In the genomic region with DNA sequence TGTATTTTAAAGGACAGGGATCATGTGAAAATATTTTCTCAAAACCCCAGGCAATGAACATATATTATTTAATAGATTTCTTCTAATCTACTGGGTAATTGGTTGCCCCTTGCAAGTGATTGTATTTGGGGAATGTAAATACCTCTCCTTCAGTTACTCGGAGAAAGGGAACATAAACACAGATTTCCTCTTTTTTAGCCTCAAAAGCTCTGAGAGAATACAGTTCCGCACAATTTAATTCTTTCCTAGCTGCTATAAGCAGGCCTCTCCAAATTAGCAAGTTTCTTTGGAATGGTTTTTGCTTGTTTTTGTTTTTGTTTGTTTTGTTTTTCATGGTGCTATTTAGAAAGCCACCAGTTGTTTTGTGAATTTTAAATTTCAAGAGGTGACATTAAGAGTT, we compare ENCODE assay signal across 7 mouse cellular contexts. TPM values are rescaled to one million over a fixed set of nuclear protein-coding genes. Genes with fewer than 3 reads are reported as not detected.
DNase-seq lines count a peak whose midpoint lies in the region; ATAC-seq lines count a peak whose summit lies in the region.

No protein-coding gene starts in this region.

- peak overlapping the region; percentile 93 for H3K4me3 ChIP-seq in megakaryocyte, embryonic 14.5 days (replicated peaks)
- peak overlapping the region; percentile 77 for H3K4me3 ChIP-seq in forebrain, embryonic 15.5 days
- H3K4me3 ChIP-seq in liver, embryonic 13.5 days (replicated peaks), result peak overlapping the region; percentile 79

- no peaks in the 10 kb centered on the region for H3K9me3 ChIP-seq in megakaryocyte, embryonic 14.5 days
- no peaks in the 10 kb centered on the region for H3K9me3 ChIP-seq in forebrain, embryonic 15.5 days
- no peaks in the 10 kb centered on the region for H3K9me3 ChIP-seq in liver, embryonic 13.5 days (replicated peaks)

- H3K27ac ChIP-seq in forebrain, embryonic 15.5 days (replicated peaks), result peak overlapping the region; percentile 94
- H3K27ac ChIP-seq in liver, embryonic 13.5 days, result no peak overlapping the region

- H3K27me3 ChIP-seq in megakaryocyte, embryonic 14.5 days (replicated peaks), result peaks cover 23% of the 10 kb centered on the region
- no peaks in the 10 kb centered on the region for H3K27me3 ChIP-seq in forebrain, embryonic 15.5 days
- peaks cover 13% of the 10 kb centered on the region for H3K27me3 ChIP-seq in liver, embryonic 13.5 days

- no peak for ATAC-seq in megakaryocyte, adult 5-6 weeks (ENCODE audit: poor library complexity, severe bottlenecking)
- no peak for ATAC-seq in forebrain, embryonic 15.5 days (replicated peaks)
- no peak for ATAC-seq in liver, embryonic 13.5 days (ENCODE audit: low read depth)

- 22% methylated on average over 2 of the region's 2 CpGs for WGBS in forebrain, embryonic 15.5 days
- 34% methylated on average over 2 of the region's 2 CpGs for WGBS in liver, embryonic 13.5 days (ENCODE audit: insufficient replicate concordance)

- H3K4me2 ChIP-seq in forebrain, embryonic 15.5 days (replicated peaks), result peak overlapping the region; percentile 86
- peak overlapping the region; percentile 88 for H3K4me2 ChIP-seq in liver, embryonic 13.5 days

- peaks cover 34% of the 10 kb centered on the region for H3K4me1 ChIP-seq in megakaryocyte, embryonic 14.5 days
- peaks cover 50% of the 10 kb centered on the region for H3K4me1 ChIP-seq in forebrain, embryonic 15.5 days
- peaks cover 26% of the 10 kb centered on the region for H3K4me1 ChIP-seq in liver, embryonic 13.5 days (replicated peaks)

- DNase-seq in liver, embryonic 13.5 days, result no peak
- no peak for DNase-seq in retina, embryonic 14.5 days (ENCODE audit: low spot score)
- no peak for DNase-seq in embryo, embryonic 10.5 days (ENCODE audit: low spot score)
- no peak for DNase-seq in frontal cortex, postnatal 36 days (ENCODE audit: low spot score in 2 of 2)

- peak overlapping the region; percentile 88 for H3K9ac ChIP-seq in forebrain, embryonic 15.5 days (replicated peaks)
- 0 out of 2 replicates have a peak overlapping the region, but pooled peaks have one; percentile 82 for H3K9ac ChIP-seq in liver, embryonic 13.5 days

- H3K36me3 ChIP-seq in megakaryocyte, embryonic 14.5 days (replicated peaks; ENCODE audit: low read length), result no peaks in the 10 kb centered on the region
- no peaks in the 10 kb centered on the region for H3K36me3 ChIP-seq in forebrain, embryonic 15.5 days
- no peaks in the 10 kb centered on the region for H3K36me3 ChIP-seq in liver, embryonic 13.5 days

RNA-seq across cellular contexts. Expression of a gene that starts 1.1 kb away (rescaled TPM):
- polyA plus RNA-seq in megakaryocyte, embryonic 14.5 days (2012; ENCODE audit: insufficient read depth, low replicate concordance), result 1.2 and 3.1 TPM in 2 replicates
- 52.0 and 54.7 TPM in 2 replicates for total RNA-seq in megakaryocyte, adult 5-6 weeks (2015)
- 58.9 and 61.4 TPM in 2 replicates for total RNA-seq in megakaryocyte, adult 5-6 weeks (2017)
- 10.2 and 11.6 TPM in 2 replicates for polyA plus RNA-seq in forebrain, embryonic 15.5 days (2015; fragmentation: Nextera tagmentation; extraction: Ambion mirVana)
- polyA plus RNA-seq in liver, embryonic 13.5 days (2015; fragmentation: Nextera tagmentation; extraction: Ambion mirVana), result 1.1 and 1.4 TPM in 2 replicates
